Mouse (Mus musculus) 3T3-L1 (cell line): ENCODE measurements around the gene Acacb.
A peak's percentile ranks its signal among the peaks of the same experiment; 100 is the strongest.

ENCODE experiments used
- DNase-seq: peaks from one replicate; pipeline ENCODE4 v3.0.0-alpha.2; 2015; ENCODE audit warnings: low read depth, low spot score

Gene Acacb

GRCm38 (mm10) chr5:114264791-114265190 is 118.5 kb downstream of the Acacb start:
- DNase-seq: no peak

- DNase-seq: peak; percentile 54
Observed at GRCm38 (mm10) chr5:114268646-114269045, 122.3 kb downstream of the Acacb start.

GRCm38 (mm10) chr5:114269499-114269898 is 123.2 kb downstream of the Acacb start:
- DNase-seq: no peak

GRCm38 (mm10) chr5:114269984-114270383 is 123.6 kb downstream of the Acacb start:
- DNase-seq: peak; percentile 80

- DNase-seq: no peak
Observed at GRCm38 (mm10) chr5:114273693-114274402, 127.5 kb downstream of the Acacb start, which contains the start of gene Foxn4. Gene Foxn4 (minus strand): TSS chr5:114273807.

GRCm38 (mm10) chr5:114275339-114275738 is 129.0 kb downstream of the Acacb start:
- no peak for DNase-seq

GRCm38 (mm10) chr5:114275991-114276390 is 129.7 kb downstream of the Acacb start:
- no peak for DNase-seq

GRCm38 (mm10) chr5:114279382-114280143 is 133.2 kb downstream of the Acacb start:
- no peak for DNase-seq

- no peak for DNase-seq
Observed at GRCm38 (mm10) chr5:114282346-114282745, 136.0 kb downstream of the Acacb start.

GRCm38 (mm10) chr5:114284604-114285397 is 138.5 kb downstream of the Acacb start:
- DNase-seq: no peak

GRCm38 (mm10) chr5:114285398-114285700 is 139.0 kb downstream of the Acacb start:
- no peak for DNase-seq

- no peak for DNase-seq
Observed at GRCm38 (mm10) chr5:114286102-114286501, 139.8 kb downstream of the Acacb start.

- DNase-seq: no peak
Observed at GRCm38 (mm10) chr5:114286872-114287571, 140.7 kb downstream of the Acacb start.

- DNase-seq: no peak
Observed at GRCm38 (mm10) chr5:114288396-114288795, 142.1 kb downstream of the Acacb start.

- no peak for DNase-seq
Observed at GRCm38 (mm10) chr5:114288874-114289273, 142.5 kb downstream of the Acacb start, which contains the start of gene Myo1h. Gene Myo1h (plus strand): TSS chr5:114289166.

- DNase-seq: no peak
Observed at GRCm38 (mm10) chr5:114290004-114290403, 143.7 kb downstream of the Acacb start.

GRCm38 (mm10) chr5:114296693-114297631 is 150.6 kb downstream of the Acacb start:
- peak; percentile 27 for DNase-seq

GRCm38 (mm10) chr5:114298212-114298894 is 152.0 kb downstream of the Acacb start:
- no peak for DNase-seq

- DNase-seq: no peak
Observed at GRCm38 (mm10) chr5:114299156-114299855, 153.0 kb downstream of the Acacb start.
